ENCODE assay signal across 22 mouse cellular contexts in genomic region chr2:77925997-77926396, GRCm38 (mm10). TPM values are rescaled to one million over a fixed set of nuclear protein-coding genes. Genes with fewer than 3 reads are reported as not detected.
DNase-seq lines count a peak whose midpoint lies in the region; ATAC-seq and TF ChIP-seq lines count a peak whose summit lies in the region.
"Had no signal": no experiment of that assay in that cellular context is flagged by ENCODE, and none has a peak within 500 bp of the region (broad histone marks: within the 10 kb centered on the region; RNA-seq: fewer than 3 reads in every experiment).

No protein-coding gene starts in this region.

- peaks cover 5% of the 10 kb centered on the region; the same call in 1 of the 2 replicates for H3K4me1 ChIP-seq in cerebellum, adult 2 months (ENCODE audit: control insufficient read depth, insufficient read depth, low read length)
- no peaks in the 10 kb centered on the region for H3K4me1 ChIP-seq in liver, adult 2 months (ENCODE audit: control insufficient read depth, insufficient read depth, low read length)
- H3K4me1 ChIP-seq in stomach, postnatal 0 days (replicated peaks; ENCODE audit: control insufficient read depth, insufficient read depth): no peaks in the 10 kb centered on the region

- no peak for TF ChIP-seq EP300 in stomach, postnatal 0 days (optimal IDR thresholded peaks at IDR 0.05)

- H3K27me3 ChIP-seq in cerebellum, adult 2 months (ENCODE audit: control insufficient read depth, insufficient read depth, low read length): no peaks in the 10 kb centered on the region
- no peaks in the 10 kb centered on the region for H3K27me3 ChIP-seq in liver, adult 2 months (ENCODE audit: control insufficient read depth, insufficient read depth, low read length)
- no peaks in the 10 kb centered on the region for H3K27me3 ChIP-seq in stomach, postnatal 0 days (ENCODE audit: control insufficient read depth, insufficient read depth, low read length)
- H3K27me3 ChIP-seq: CH12.LX, Patski had no signal

- TF ChIP-seq POLR2A in cerebellum, adult 2 months (IDR thresholded peaks at IDR 0.05; ENCODE audit: borderline replicate concordance, insufficient read depth, low read length): no peak
- no peak for TF ChIP-seq POLR2A in liver, adult 2 months (IDR thresholded peaks at IDR 0.05; ENCODE audit: extremely low read depth, insufficient read depth, low read length)

- H3K27ac ChIP-seq in cerebellum, adult 2 months (ENCODE audit: insufficient read depth, low read length): peak overlapping the region; percentile 44; the same call in 1 of the 2 replicates
- no peak overlapping the region for H3K27ac ChIP-seq in liver, adult 2 months (replicated peaks; ENCODE audit: insufficient read depth, low read depth, low read length)
- no peak overlapping the region for H3K27ac ChIP-seq in stomach, postnatal 0 days (replicated peaks)

- H3K9ac ChIP-seq in liver, adult 2 months (ENCODE audit: low read depth, low read length): no peak overlapping the region
- no peak overlapping the region for H3K9ac ChIP-seq in stomach, postnatal 0 days (ENCODE audit: low read length)

- H3K36me3 ChIP-seq in liver, adult 2 months (ENCODE audit: control insufficient read depth, insufficient read depth, low read length): peaks cover 51% of the 10 kb centered on the region
- peaks cover 25% of the 10 kb centered on the region for H3K36me3 ChIP-seq in stomach, postnatal 0 days (ENCODE audit: control insufficient read depth, insufficient read depth, low read length)

- H3K9me3 ChIP-seq in stomach, postnatal 0 days (ENCODE audit: control insufficient read depth, low read length): no peaks in the 10 kb centered on the region
- H3K9me3 ChIP-seq: G1E had no signal

- no peaks in the 10 kb centered on the region for H3K79me2 ChIP-seq in liver, adult 2 months (ENCODE audit: control insufficient read depth, insufficient read depth, low read length)

- 59% methylated on average over 2 of the region's 2 CpGs for WGBS in cerebellum, adult 2 months
- WGBS in liver, adult 2 months: 85% methylated on average over 2 of the region's 2 CpGs
- WGBS in stomach, postnatal 0 days: 85% methylated on average over 2 of the region's 2 CpGs

- peak in 1 of 2 experiments; percentile 10 for DNase-seq in cerebellum, adult 2 months
- DNase-seq in cerebellum, postnatal 36 days: no peak
- DNase-seq in liver, adult 2 months (ENCODE audit: extremely low read depth, low read depth, low spot score): peak; percentile 19
- DNase-seq in liver (no peak), 3T3-L1 (ENCODE audit: low read depth, low spot score) (peak; percentile 77), MN1 (ENCODE audit: low spot score) (peak; percentile 66)
- no peak for DNase-seq in stomach, postnatal 0 days (ENCODE audit: low spot score)
- DNase-seq in embryo, embryonic 11 days: no peak
- DNase-seq: adrenal gland, adult 2 months; adrenal gland, adult 8-10 months; adrenal gland, postnatal 10 days; adrenal gland, postnatal 14 days; adrenal gland, postnatal 25 days; adrenal gland, postnatal 36 days; B cell, adult 2 months; cerebellum, adult 11 months; cerebellum, adult 8-10 months had no signal

- no peak for ATAC-seq in stomach, postnatal 0 days (ENCODE audit: low FRiP score, low TSS enrichment)
- ATAC-seq: activated CD4-positive, CD25-positive, alpha-beta regulatory T cell, adult 4 months; CD4-positive, CD25-positive, alpha-beta regulatory T cell, adult 4 months; Patski had no signal

- H3K4me3 ChIP-seq in cerebellum, adult 2 months (replicated peaks; ENCODE audit: insufficient read depth, low read depth, low read length): no peak overlapping the region
- H3K4me3 ChIP-seq in liver, adult 2 months (ENCODE audit: insufficient read depth, low read depth, low read length): no peak overlapping the region
- no peak overlapping the region for H3K4me3 ChIP-seq in stomach, postnatal 0 days (ENCODE audit: low read depth, low read length)

- no peak overlapping the region for H3K4me2 ChIP-seq in stomach, postnatal 0 days (replicated peaks; ENCODE audit: low read depth)

- TF ChIP-seq CTCF in cerebellum, adult 2 months (IDR thresholded peaks at IDR 0.05; ENCODE audit: borderline replicate concordance, insufficient read depth, low read depth, low read length): no peak
- no peak for TF ChIP-seq CTCF in liver, adult 2 months (IDR thresholded peaks at IDR 0.05; ENCODE audit: low read depth, low read length)
- TF ChIP-seq CTCF in stomach, postnatal 0 days (IDR thresholded peaks at IDR 0.05; ENCODE audit: low read depth): no peak

RNA-seq across cellular contexts. Expression of gene Cwc22, which starts 20.2 kb away (rescaled TPM):
- polyA plus RNA-seq in cerebellum, adult 2 months (2012; rRNA removed): 29.8 and 30.3 TPM in 2 replicates
- total RNA-seq in liver, adult 2 months (2014; rRNA removed): 10.6 and 11.1 TPM in 2 replicates
- 2.5 and 3.4 TPM in 2 replicates for polyA plus RNA-seq in liver, adult 2 months (2012; rRNA removed)
- 10.7 and 13.7 TPM in 2 replicates for polyA plus RNA-seq in stomach, postnatal 0 days (2015; fragmentation: Nextera tagmentation; extraction: Ambion mirVana)

Comparison
In these comparisons a context has a peak if more than half of its experiments do, and no peak if none do; other contexts are left out.
1. DNase-seq: peak in liver, adult 2 months (single experiment), 3T3-L1 (single experiment) and MN1 (single experiment); none in cerebellum, postnatal 36 days (0 of 2), liver (single experiment), stomach, postnatal 0 days (single experiment) and embryo, embryonic 11 days (single experiment).